Comparison of ENCODE assay signal across 10 mouse cellular contexts in genomic region chr3:153961632-153962389, GRCm38 (mm10). TPM values are rescaled to one million over a fixed set of nuclear protein-coding genes. Genes with fewer than 3 reads are reported as not detected.
DNase-seq lines count a peak whose midpoint lies in the region; ATAC-seq and TF ChIP-seq lines count a peak whose summit lies in the region.
"Had no signal": no experiment of that assay in that cellular context is flagged by ENCODE, and none has a peak within 500 bp of the region (broad histone marks: within the 10 kb centered on the region; RNA-seq: fewer than 3 reads in every experiment).

No protein-coding gene starts in this region.

- no peak for TF ChIP-seq EP300 in stomach, postnatal 0 days (optimal IDR thresholded peaks at IDR 0.05)

- H3K9me3 ChIP-seq in forebrain, embryonic 12.5 days, result no peaks in the 10 kb centered on the region; the same call in 1 of the 2 replicates
- no peaks in the 10 kb centered on the region for H3K9me3 ChIP-seq in forebrain, embryonic 15.5 days
- no peaks in the 10 kb centered on the region for H3K9me3 ChIP-seq in midbrain, embryonic 11.5 days (ENCODE audit: control insufficient read depth, low read length)
- no peaks in the 10 kb centered on the region for H3K9me3 ChIP-seq in midbrain, embryonic 13.5 days
- H3K9me3 ChIP-seq in embryonic facial prominence, embryonic 10.5 days, result no peaks in the 10 kb centered on the region
- H3K9me3 ChIP-seq in stomach, postnatal 0 days (ENCODE audit: control insufficient read depth, low read length), result no peaks in the 10 kb centered on the region
- H3K9me3 ChIP-seq: intestine, embryonic 15.5 days had no signal

- H3K9ac ChIP-seq in forebrain, embryonic 12.5 days, result no peak overlapping the region
- no peak overlapping the region for H3K9ac ChIP-seq in forebrain, embryonic 15.5 days (replicated peaks)
- H3K9ac ChIP-seq in midbrain, embryonic 11.5 days (ENCODE audit: low read length), result no peak overlapping the region
- H3K9ac ChIP-seq in midbrain, embryonic 13.5 days (replicated peaks), result no peak overlapping the region
- H3K9ac ChIP-seq in stomach, postnatal 0 days (ENCODE audit: low read length), result no peak overlapping the region
- H3K9ac ChIP-seq: intestine, embryonic 15.5 days had no signal

- H3K36me3 ChIP-seq in forebrain, embryonic 12.5 days (replicated peaks), result no peaks in the 10 kb centered on the region
- no peaks in the 10 kb centered on the region for H3K36me3 ChIP-seq in forebrain, embryonic 15.5 days
- no peaks in the 10 kb centered on the region for H3K36me3 ChIP-seq in midbrain, embryonic 11.5 days (ENCODE audit: control insufficient read depth, insufficient read depth, low read length)
- no peaks in the 10 kb centered on the region for H3K36me3 ChIP-seq in midbrain, embryonic 13.5 days
- no peaks in the 10 kb centered on the region for H3K36me3 ChIP-seq in embryonic facial prominence, embryonic 10.5 days (replicated peaks)
- no peaks in the 10 kb centered on the region for H3K36me3 ChIP-seq in stomach, postnatal 0 days (ENCODE audit: control insufficient read depth, insufficient read depth, low read length)
- H3K36me3 ChIP-seq: intestine, embryonic 15.5 days had no signal

- DNase-seq in midbrain, embryonic 11.5 days (ENCODE audit: low spot score, missing footprints), result no peak
- peak; percentile 28 for DNase-seq in embryonic facial prominence, embryonic 10.5 days (ENCODE audit: low spot score)
- no peak for DNase-seq in stomach, postnatal 0 days (ENCODE audit: low spot score)
- no peak for DNase-seq in adrenal gland, adult 18-20 months (ENCODE audit: low spot score in 2 of 2)

- peak; percentile 28; the same call in 1 of the 2 replicates for ATAC-seq in forebrain, embryonic 12.5 days (ENCODE audit: low FRiP score)
- no peak for ATAC-seq in forebrain, embryonic 15.5 days (replicated peaks)
- 0 out of 2 replicates have a peak, but pooled peaks have one; percentile 48 for ATAC-seq in midbrain, embryonic 11.5 days (ENCODE audit: low FRiP score)
- ATAC-seq in midbrain, embryonic 13.5 days, result no peak; the same call in 1 of the 2 replicates
- no peak for ATAC-seq in stomach, postnatal 0 days (ENCODE audit: low FRiP score, low TSS enrichment)
- ATAC-seq in inflammation-experienced regulatory T-cells, adult 6 months, result no peak
- ATAC-seq: intestine, embryonic 15.5 days had no signal

- no peaks in the 10 kb centered on the region for H3K27me3 ChIP-seq in forebrain, embryonic 12.5 days
- no peaks in the 10 kb centered on the region for H3K27me3 ChIP-seq in forebrain, embryonic 15.5 days
- no peaks in the 10 kb centered on the region for H3K27me3 ChIP-seq in midbrain, embryonic 11.5 days (ENCODE audit: control insufficient read depth, insufficient read depth, low read length)
- no peaks in the 10 kb centered on the region for H3K27me3 ChIP-seq in midbrain, embryonic 13.5 days
- H3K27me3 ChIP-seq in embryonic facial prominence, embryonic 10.5 days (replicated peaks; ENCODE audit: low read depth, poor library complexity, severe bottlenecking), result no peaks in the 10 kb centered on the region
- H3K27me3 ChIP-seq in stomach, postnatal 0 days (ENCODE audit: control insufficient read depth, insufficient read depth, low read length), result no peaks in the 10 kb centered on the region
- H3K27me3 ChIP-seq: intestine, embryonic 15.5 days had no signal

- 66% methylated on average over 6 of the region's 6 CpGs for WGBS in forebrain, embryonic 12.5 days
- 70% methylated on average over 6 of the region's 6 CpGs for WGBS in forebrain, embryonic 15.5 days
- 65% methylated on average over 6 of the region's 6 CpGs for WGBS in midbrain, embryonic 11.5 days
- WGBS in midbrain, embryonic 13.5 days, result 77% methylated on average over 6 of the region's 6 CpGs
- 69% methylated on average over 6 of the region's 6 CpGs for WGBS in embryonic facial prominence, embryonic 10.5 days
- 67% methylated on average over 6 of the region's 6 CpGs for WGBS in stomach, postnatal 0 days

- peak; percentile 66 for TF ChIP-seq CTCF in stomach, postnatal 0 days (IDR thresholded peaks at IDR 0.05; ENCODE audit: low read depth)

- H3K4me2 ChIP-seq in forebrain, embryonic 12.5 days, result no peak overlapping the region
- no peak overlapping the region for H3K4me2 ChIP-seq in forebrain, embryonic 15.5 days (replicated peaks)
- H3K4me2 ChIP-seq in midbrain, embryonic 11.5 days, result no peak overlapping the region
- no peak overlapping the region for H3K4me2 ChIP-seq in midbrain, embryonic 13.5 days (replicated peaks)
- H3K4me2 ChIP-seq in stomach, postnatal 0 days (replicated peaks; ENCODE audit: low read depth), result no peak overlapping the region
- H3K4me2 ChIP-seq: intestine, embryonic 15.5 days had no signal

- H3K4me3 ChIP-seq in forebrain, embryonic 12.5 days (replicated peaks), result no peak overlapping the region
- no peak overlapping the region for H3K4me3 ChIP-seq in forebrain, embryonic 15.5 days
- H3K4me3 ChIP-seq in midbrain, embryonic 11.5 days (ENCODE audit: low read depth, low read length), result no peak overlapping the region
- no peak overlapping the region for H3K4me3 ChIP-seq in midbrain, embryonic 13.5 days (replicated peaks)
- H3K4me3 ChIP-seq in embryonic facial prominence, embryonic 10.5 days, result no peak overlapping the region
- no peak overlapping the region for H3K4me3 ChIP-seq in stomach, postnatal 0 days (ENCODE audit: low read depth, low read length)
- H3K4me3 ChIP-seq: intestine, embryonic 15.5 days had no signal

- no peak overlapping the region for H3K27ac ChIP-seq in forebrain, embryonic 12.5 days
- no peak overlapping the region for H3K27ac ChIP-seq in forebrain, embryonic 15.5 days (replicated peaks)
- H3K27ac ChIP-seq in midbrain, embryonic 11.5 days (ENCODE audit: low read depth, low read length), result no peak overlapping the region
- H3K27ac ChIP-seq in midbrain, embryonic 13.5 days, result no peak overlapping the region
- no peak overlapping the region for H3K27ac ChIP-seq in embryonic facial prominence, embryonic 10.5 days (replicated peaks)
- H3K27ac ChIP-seq in stomach, postnatal 0 days (replicated peaks), result no peak overlapping the region
- H3K27ac ChIP-seq: intestine, embryonic 15.5 days had no signal

- H3K4me1 ChIP-seq in forebrain, embryonic 12.5 days, result 0 out of 2 replicates have a peak, but pooled peaks cover 3% of the 10 kb centered on the region
- H3K4me1 ChIP-seq in forebrain, embryonic 15.5 days, result 0 out of 2 replicates have a peak, but pooled peaks cover 3% of the 10 kb centered on the region
- no peaks in the 10 kb centered on the region for H3K4me1 ChIP-seq in midbrain, embryonic 11.5 days (ENCODE audit: control insufficient read depth, insufficient read depth, low read length)
- H3K4me1 ChIP-seq in midbrain, embryonic 13.5 days (replicated peaks), result no peaks in the 10 kb centered on the region
- no peaks in the 10 kb centered on the region for H3K4me1 ChIP-seq in embryonic facial prominence, embryonic 10.5 days
- H3K4me1 ChIP-seq in stomach, postnatal 0 days (replicated peaks; ENCODE audit: control insufficient read depth, insufficient read depth), result no peaks in the 10 kb centered on the region
- H3K4me1 ChIP-seq: intestine, embryonic 15.5 days had no signal

RNA-seq across cellular contexts. Expression of gene Slc44a5, which starts 11.4 kb away (rescaled TPM):
- polyA plus RNA-seq in forebrain, embryonic 12.5 days (2016; fragmentation: Nextera tagmentation; extraction: Ambion mirVana), result 4.7 and 4.8 TPM in 2 replicates
- 7.9 and 8.4 TPM in 2 replicates for polyA plus RNA-seq in forebrain, embryonic 15.5 days (2015; fragmentation: Nextera tagmentation; extraction: Ambion mirVana)
- polyA plus RNA-seq in midbrain, embryonic 11.5 days (2014; fragmentation: Nextera tagmentation; extraction: Ambion mirVana), result 4.6 and 5.4 TPM in 2 replicates
- 6.8 and 7.4 TPM in 2 replicates for polyA plus RNA-seq in midbrain, embryonic 13.5 days (2015; fragmentation: Nextera tagmentation; extraction: Ambion mirVana)
- 0.56 and 0.98 TPM in 2 replicates for polyA plus RNA-seq in embryonic facial prominence, embryonic 10.5 days (2016; fragmentation: Nextera tagmentation; extraction: Ambion mirVana)
- 0.40 and 0.53 TPM in 2 replicates for polyA plus RNA-seq in stomach, postnatal 0 days (2015; fragmentation: Nextera tagmentation; extraction: Ambion mirVana)
- not detected for polyA plus RNA-seq in inflammation-experienced regulatory T-cells, adult 6 months (2017; shearing (Covaris generic))
- total RNA-seq in adrenal gland, adult 18-20 months (2021), result under 1 TPM in 1 of 2 experiments, not detected in 1; 0.16 TPM

RNA-seq across cellular contexts. Expression of gene Acadm, which starts 17.4 kb away (rescaled TPM):
- polyA plus RNA-seq in forebrain, embryonic 12.5 days (2016; fragmentation: Nextera tagmentation; extraction: Ambion mirVana), result 43.4 and 45.1 TPM in 2 replicates
- 38.9 and 41.4 TPM in 2 replicates for polyA plus RNA-seq in forebrain, embryonic 15.5 days (2015; fragmentation: Nextera tagmentation; extraction: Ambion mirVana)
- 53.5 and 55.8 TPM in 2 replicates for polyA plus RNA-seq in midbrain, embryonic 11.5 days (2014; fragmentation: Nextera tagmentation; extraction: Ambion mirVana)
- polyA plus RNA-seq in midbrain, embryonic 13.5 days (2015; fragmentation: Nextera tagmentation; extraction: Ambion mirVana), result 50.6 and 53.7 TPM in 2 replicates
- polyA plus RNA-seq in embryonic facial prominence, embryonic 10.5 days (2016; fragmentation: Nextera tagmentation; extraction: Ambion mirVana), result 40.7 and 44.6 TPM in 2 replicates
- polyA plus RNA-seq in stomach, postnatal 0 days (2015; fragmentation: Nextera tagmentation; extraction: Ambion mirVana), result 85.5 and 88.0 TPM in 2 replicates
- 10 to 100 TPM; 23.7 to 43.7 (median 40.4) TPM for polyA plus RNA-seq in inflammation-experienced regulatory T-cells, adult 6 months (2017; shearing (Covaris generic))
- total RNA-seq in adrenal gland, adult 18-20 months (2021), result 100 to 1,000 TPM; 734 to 946 TPM

RNA-seq across cellular contexts. Expression of gene Rabggtb, which starts 49.0 kb away (rescaled TPM):
- polyA plus RNA-seq in forebrain, embryonic 12.5 days (2016; fragmentation: Nextera tagmentation; extraction: Ambion mirVana), result 43.1 and 45.8 TPM in 2 replicates
- polyA plus RNA-seq in forebrain, embryonic 15.5 days (2015; fragmentation: Nextera tagmentation; extraction: Ambion mirVana), result 44.0 and 47.0 TPM in 2 replicates
- polyA plus RNA-seq in midbrain, embryonic 11.5 days (2014; fragmentation: Nextera tagmentation; extraction: Ambion mirVana), result 43.9 and 45.4 TPM in 2 replicates
- 42.4 and 47.2 TPM in 2 replicates for polyA plus RNA-seq in midbrain, embryonic 13.5 days (2015; fragmentation: Nextera tagmentation; extraction: Ambion mirVana)
- polyA plus RNA-seq in embryonic facial prominence, embryonic 10.5 days (2016; fragmentation: Nextera tagmentation; extraction: Ambion mirVana), result 46.9 and 48.9 TPM in 2 replicates
- 27.5 and 29.8 TPM in 2 replicates for polyA plus RNA-seq in stomach, postnatal 0 days (2015; fragmentation: Nextera tagmentation; extraction: Ambion mirVana)
- 10 to 100 TPM; 39.3 to 47.9 (median 45.2) TPM for polyA plus RNA-seq in inflammation-experienced regulatory T-cells, adult 6 months (2017; shearing (Covaris generic))
- 100 to 1,000 TPM in 1 of 2 experiments, 10 to 100 TPM in 1; 96.0 to 103 TPM for total RNA-seq in adrenal gland, adult 18-20 months (2021)

RNA-seq across cellular contexts. Expression of gene Msh4, which starts 55.9 kb away (rescaled TPM):
- 0.15 and 0.22 TPM in 2 replicates for polyA plus RNA-seq in forebrain, embryonic 12.5 days (2016; fragmentation: Nextera tagmentation; extraction: Ambion mirVana)
- polyA plus RNA-seq in forebrain, embryonic 15.5 days (2015; fragmentation: Nextera tagmentation; extraction: Ambion mirVana), result 0.15 and 0.27 TPM in 2 replicates
- 0.12 TPM in 1 of 2 replicates, not detected in the other for polyA plus RNA-seq in midbrain, embryonic 11.5 days (2014; fragmentation: Nextera tagmentation; extraction: Ambion mirVana)
- 0.13 and 0.14 TPM in 2 replicates for polyA plus RNA-seq in midbrain, embryonic 13.5 days (2015; fragmentation: Nextera tagmentation; extraction: Ambion mirVana)
- 0.15 TPM in 2 replicates for polyA plus RNA-seq in embryonic facial prominence, embryonic 10.5 days (2016; fragmentation: Nextera tagmentation; extraction: Ambion mirVana)
- 0.04 and 0.10 TPM in 2 replicates for polyA plus RNA-seq in stomach, postnatal 0 days (2015; fragmentation: Nextera tagmentation; extraction: Ambion mirVana)
- polyA plus RNA-seq in inflammation-experienced regulatory T-cells, adult 6 months (2017; shearing (Covaris generic)), result under 1 TPM in 1 of 3 experiments, not detected in 2; 0.19 TPM
- not detected for total RNA-seq in adrenal gland, adult 18-20 months (2021)
- polyA plus RNA-seq: stomach, embryonic 16.5 days had no signal

Comparison
In these comparisons a context has a peak if more than half of its experiments do, and no peak if none do; other contexts are left out.
1. ATAC-seq: peak in forebrain, embryonic 12.5 days (single experiment) and midbrain, embryonic 11.5 days (single experiment); none in forebrain, embryonic 15.5 days (single experiment), midbrain, embryonic 13.5 days (single experiment), stomach, postnatal 0 days (single experiment) and inflammation-experienced regulatory T-cells, adult 6 months (single experiment).